Mouse (Mus musculus) small intestine, adult 2 months (tissue): Measurements from ENCODE around the gene Tmc7. TPM values are rescaled to one million over a fixed set of nuclear protein-coding genes. Genes with fewer than 3 reads are reported as not detected.

Experiments
- H3K27ac ChIP-seq: fragments of 200-500 bp; 2 replicates; pipeline ENCODE4 v1.5.1; 2012; ENCODE audit warnings: low read depth, low read length, control low read depth, inconsistent platforms; ENCODE audit not compliant: insufficient read depth
- H3K27me3 ChIP-seq: fragments of 200-500 bp; 2 replicates; pipeline ENCODE4 v1.6.1; 2012; ENCODE audit warnings: mild to moderate bottlenecking, moderate library complexity, low read length, inconsistent platforms; ENCODE audit not compliant: control insufficient read depth, insufficient read depth
- H3K36me3 ChIP-seq: fragments of 200-500 bp; 2 replicates; pipeline ENCODE4 v1.6.1; 2012; ENCODE audit warnings: mild to moderate bottlenecking, low read length, control low read depth, inconsistent platforms; ENCODE audit not compliant: control insufficient read depth, insufficient read depth
- H3K4me1 ChIP-seq: fragments of 200-500 bp; 2 replicates; pipeline ENCODE4 v1.6.1; 2012; ENCODE audit warnings: low read length, inconsistent platforms, mixed read lengths; ENCODE audit not compliant: control insufficient read depth, insufficient read depth, insufficient read length
- H3K4me3 ChIP-seq: fragments of 200-500 bp; 2 replicates; pipeline ENCODE4 v1.5.1; 2012; ENCODE audit warnings: low read depth, mild to moderate bottlenecking, control low read depth, inconsistent platforms, low read length, moderate library complexity
- CTCF ChIP-seq: fragments of 200-500 bp; IDR thresholded peaks from 2 replicates; pipeline ENCODE4 v1.5.1; 2012; ENCODE audit warnings: low read depth, mild to moderate bottlenecking, control low read depth, inconsistent platforms, low read length, moderate library complexity, mixed read lengths; ENCODE audit not compliant: insufficient replicate concordance, insufficient read length; ENCODE audit errors: extremely low read depth
- POLR2A ChIP-seq: fragments of 200-500 bp; IDR thresholded peaks from 2 replicates; pipeline ENCODE4 v1.6.1; 2012; ENCODE audit warnings: low read depth, mild to moderate bottlenecking, control low read depth, inconsistent platforms, low read length, moderate library complexity
- WGBS: fragments of 180-500 bp; shearing (Covaris S2); methylation state at CpG from one replicate; pipeline ENCODE4 v1.1.7; 2018; 5-methylcytosine and 5-hydroxymethylcytosine counted together
- polyA plus RNA-seq: library from polyadenylated mRNA; depleted of rRNA; stranded (reverse); fragments of >200 nt; gene quantifications from 2 replicates; pipeline ENCODE4 v1.2.3, GENCODE M21; 2012

Gene Tmc7
- polyA plus RNA-seq, 1 experiment: 4.9 TPM

- Histone ChIP-seq H3K4me1 (peaks cover 1% of the 10 kb centered on the region; the same call in 1 of the 2 replicates), H3K36me3 (peaks cover 7% of the 10 kb centered on the region), H3K4me3 (peak overlapping the region; percentile 68), H3K27me3 (no peaks in the 10 kb centered on the region), H3K27ac (peak overlapping the region; percentile 87)
- TF ChIP-seq POLR2A (no peak), CTCF (peak; percentile 17; the same call in 1 of the 2 replicates)
- under 1% methylated on average over 36 of the region's 36 CpGs for WGBS
Observed at GRCm38 (mm10) chr7:118532519-118533177, 51.9 kb downstream of the Tmc7 start.

- H3K4me1 ChIP-seq: no peaks in the 10 kb centered on the region
- WGBS: 83% methylated on average over 4 of the region's 4 CpGs
- no peak for TF ChIP-seq POLR2A
- no peak for TF ChIP-seq CTCF
- H3K27me3 ChIP-seq: no peaks in the 10 kb centered on the region
- peaks cover 20% of the 10 kb centered on the region for H3K36me3 ChIP-seq
- H3K27ac ChIP-seq: no peak overlapping the region
- no peak overlapping the region for H3K4me3 ChIP-seq
Observed at GRCm38 (mm10) chr7:118526967-118527366, 57.6 kb downstream of the Tmc7 start.

GRCm38 (mm10) chr7:118522077-118522476, 62.5 kb downstream of the Tmc7 start:
- TF ChIP-seq POLR2A (no peak), CTCF (no peak)
- Histone ChIP-seq H3K4me1 (no peaks in the 10 kb centered on the region; the same call in 1 of the 2 replicates), H3K27ac (no peak overlapping the region), H3K36me3 (peaks cover 10% of the 10 kb centered on the region), H3K4me3 (no peak overlapping the region), H3K27me3 (no peaks in the 10 kb centered on the region)
- 71% methylated on average over 5 of the region's 5 CpGs for WGBS

- Histone ChIP-seq H3K4me3 (no peak overlapping the region), H3K27ac (no peak overlapping the region), H3K36me3 (no peaks in the 10 kb centered on the region), H3K4me1 (no peaks in the 10 kb centered on the region; the same call in 1 of the 2 replicates), H3K27me3 (no peaks in the 10 kb centered on the region)
- TF ChIP-seq CTCF: no peak
- no peak for TF ChIP-seq POLR2A
- WGBS: 72% methylated on average over 8 of the region's 8 CpGs
Observed at GRCm38 (mm10) chr7:118519661-118520060, 64.9 kb downstream of the Tmc7 start.

- WGBS: under 1% methylated on average over 18 of the region's 18 CpGs
- no peak overlapping the region for H3K4me3 ChIP-seq
- H3K4me1 ChIP-seq: no peaks in the 10 kb centered on the region; the same call in 1 of the 2 replicates
- H3K27me3 ChIP-seq: no peaks in the 10 kb centered on the region
- no peak overlapping the region for H3K27ac ChIP-seq
- H3K36me3 ChIP-seq: no peaks in the 10 kb centered on the region
- TF ChIP-seq POLR2A (no peak), CTCF (peak; percentile 85)
Observed at GRCm38 (mm10) chr7:118518687-118519086, 65.8 kb downstream of the Tmc7 start.

GRCm38 (mm10) chr7:118517819-118518218, 66.7 kb downstream of the Tmc7 start:
- 63% methylated on average over 2 of the region's 2 CpGs for WGBS
- Histone ChIP-seq H3K4me3 (no peak overlapping the region), H3K27me3 (no peaks in the 10 kb centered on the region), H3K27ac (no peak overlapping the region), H3K36me3 (no peaks in the 10 kb centered on the region), H3K4me1 (no peaks in the 10 kb centered on the region; the same call in 1 of the 2 replicates)
- TF ChIP-seq CTCF (peak; percentile 52; the same call in 1 of the 2 replicates), POLR2A (no peak)

GRCm38 (mm10) chr7:118508556-118508955, 76.0 kb downstream of the Tmc7 start:
- TF ChIP-seq POLR2A (no peak), CTCF (no peak)
- Histone ChIP-seq H3K4me1 (0 out of 2 replicates have a peak, but pooled peaks cover 3% of the 10 kb centered on the region), H3K27me3 (no peaks in the 10 kb centered on the region), H3K4me3 (no peak overlapping the region), H3K36me3 (no peaks in the 10 kb centered on the region), H3K27ac (no peak overlapping the region)
- WGBS: 51% methylated on average over 7 of the region's 7 CpGs
